Mouse (Mus musculus) A20 (cell line): ENCODE results near the gene Adpgk.

Experiments used
- DNase-seq: peaks from one replicate; pipeline ENCODE4 v3.0.0-alpha.2; 2011; ENCODE audit warnings: low read depth, low spot score

Gene Adpgk

DNA sequence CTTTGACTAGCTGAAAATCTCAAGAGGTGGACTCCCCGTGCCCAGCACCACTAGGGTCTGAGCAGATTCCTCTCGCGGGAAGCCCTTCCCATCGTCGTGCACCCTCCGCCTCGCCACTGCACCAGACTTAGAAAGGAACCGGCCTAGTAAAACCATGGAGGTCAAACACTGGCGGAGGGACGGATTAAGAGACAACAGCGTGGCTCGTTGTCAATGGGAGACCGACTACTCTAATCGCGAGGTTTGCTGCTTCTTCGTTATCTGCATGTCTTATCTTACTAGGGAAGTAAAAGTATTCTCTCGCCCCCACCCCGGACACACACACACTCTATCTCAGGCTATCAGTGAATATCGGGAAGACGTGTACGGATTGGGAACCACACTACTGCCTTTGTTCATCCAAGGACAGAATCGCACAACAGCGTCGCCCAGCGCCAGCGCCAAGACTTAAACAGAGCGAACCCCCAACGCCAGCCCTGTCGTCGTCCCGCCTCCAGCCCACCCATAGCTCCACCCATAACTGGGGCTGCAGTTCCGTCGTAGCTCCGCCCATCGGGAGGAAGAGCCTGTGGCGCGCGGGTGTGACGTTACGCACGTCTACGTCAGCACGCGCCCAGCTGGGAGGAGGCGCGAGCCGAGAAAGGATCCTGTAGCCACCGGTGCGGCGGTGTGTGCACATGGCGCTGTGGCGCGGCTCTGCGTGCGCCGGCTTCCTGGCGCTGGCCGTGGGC lies at the start of gene Adpgk:
TSS of gene Adpgk (plus strand) at position 602 of the 731 bp plus-strand sequence.
- DNase-seq, result peak; percentile 99

DNA sequence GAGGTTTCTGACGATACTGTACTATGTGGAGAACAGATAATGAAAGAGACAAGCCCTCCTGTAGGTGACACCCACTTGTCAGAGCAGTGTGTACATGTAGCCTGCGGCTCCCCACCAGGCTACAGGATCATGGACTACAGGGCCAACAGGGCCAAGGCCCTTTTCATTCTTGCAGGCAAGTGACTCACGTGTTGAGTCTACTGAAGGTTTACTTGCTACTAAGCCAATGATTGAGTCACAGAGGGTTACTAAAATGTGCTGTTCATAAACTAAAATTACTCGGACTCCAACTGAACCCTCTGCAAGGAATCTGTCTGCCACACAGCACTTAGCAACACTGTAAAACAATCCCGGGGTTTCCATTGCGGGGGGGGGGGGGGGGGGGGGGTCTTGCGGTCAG lies 46.2 kb upstream of the Adpgk start:
- no peak for DNase-seq

DNA sequence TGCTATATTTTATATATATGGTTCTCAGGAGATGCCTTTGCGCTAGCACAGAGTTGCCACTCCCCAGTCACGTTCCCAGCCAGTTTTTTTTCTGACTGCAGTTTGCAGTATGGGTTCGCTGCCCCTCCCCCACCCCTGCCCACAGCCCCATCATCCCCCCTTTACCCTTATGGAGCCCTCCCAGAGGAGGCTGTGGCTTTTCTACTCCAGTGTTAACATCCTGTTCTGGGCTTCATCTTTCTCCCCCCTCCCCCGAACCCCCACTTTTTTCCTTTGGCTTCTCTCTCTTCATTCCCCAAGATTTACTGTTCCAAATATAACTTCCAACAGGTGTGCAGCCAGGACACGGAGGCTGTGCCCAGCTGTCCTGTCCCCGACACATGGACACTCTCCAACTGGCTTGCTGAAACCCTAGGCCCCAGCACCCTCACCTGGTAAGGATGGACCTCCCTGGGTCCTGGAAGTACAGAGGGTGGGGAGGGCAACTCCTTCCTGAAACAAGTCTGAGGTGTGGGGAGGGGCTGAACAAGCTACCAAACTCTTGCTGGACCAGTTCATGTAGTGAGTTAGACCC lies 44.8 kb upstream of the Adpgk start:
- no peak for DNase-seq

DNA sequence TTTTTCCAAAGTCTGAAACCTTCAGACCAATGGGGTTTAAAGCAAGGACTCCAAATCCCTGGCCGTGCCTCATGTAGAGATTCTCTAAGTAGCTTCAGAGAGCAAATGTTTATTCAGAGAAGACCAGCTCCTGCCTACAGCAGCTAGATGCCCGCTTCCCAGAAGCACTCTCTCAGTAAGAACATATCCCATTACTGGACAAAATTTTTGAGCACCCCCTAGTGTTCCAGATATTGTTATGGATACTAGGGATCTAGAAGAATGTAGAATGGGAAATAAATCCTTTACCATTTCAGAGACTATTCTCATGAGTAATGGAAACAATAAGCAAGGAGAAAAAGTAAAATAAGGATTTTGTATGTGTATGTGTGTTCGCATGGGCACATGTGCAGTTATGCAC lies 42.0 kb upstream of the Adpgk start:
- DNase-seq, result no peak

DNA sequence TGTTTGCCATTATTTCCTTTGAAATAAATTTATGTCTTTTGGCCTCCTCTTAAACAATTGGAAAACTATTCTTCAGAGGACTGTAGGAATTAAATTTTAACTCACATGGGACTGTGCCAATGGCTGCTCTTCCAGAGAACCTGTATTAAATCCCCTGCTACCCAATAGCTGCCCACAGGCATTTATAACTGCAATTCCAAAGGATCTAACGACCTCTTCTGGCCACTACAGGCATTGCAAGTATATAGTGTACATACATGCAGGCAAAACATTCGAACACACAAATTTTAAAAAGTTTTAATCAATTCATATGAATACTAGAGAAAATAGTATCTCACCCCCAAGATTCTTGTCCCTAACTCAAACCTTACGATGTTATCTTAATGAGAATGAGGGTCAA lies 41.1 kb upstream of the Adpgk start:
- DNase-seq, result peak; percentile 37

DNA sequence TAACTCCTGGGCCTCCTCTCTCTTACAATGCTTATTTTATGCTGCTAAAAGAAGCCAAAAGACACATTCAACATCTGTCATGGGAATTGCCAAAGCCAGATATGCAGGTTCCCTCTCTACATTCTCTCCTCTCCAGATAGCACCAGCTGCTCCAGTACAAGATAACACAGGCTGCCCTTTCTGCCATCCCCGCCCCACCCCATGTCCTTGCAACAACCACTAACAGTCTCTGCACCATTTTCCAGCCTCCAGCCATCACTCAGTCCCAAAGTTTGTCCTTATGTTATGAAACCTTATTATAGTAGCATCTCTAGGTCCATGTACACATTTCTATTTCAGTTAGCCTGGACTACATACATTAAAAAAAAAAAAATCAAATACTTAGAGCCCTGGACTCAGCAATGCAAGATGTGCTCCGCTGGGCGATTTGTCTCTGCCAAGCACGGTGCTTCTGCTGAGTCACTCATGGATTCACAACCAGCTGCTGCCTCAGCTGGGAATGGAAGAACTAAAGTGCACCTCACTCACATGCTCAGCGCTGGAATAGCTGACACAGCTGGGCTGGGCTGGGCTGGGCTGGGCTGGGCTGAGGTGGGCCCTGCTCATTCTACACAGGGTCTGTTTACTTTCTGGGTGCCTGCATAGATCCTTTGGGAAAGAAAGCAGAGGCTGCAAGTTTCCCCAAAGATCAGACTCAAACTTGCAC lies 36.5 kb upstream of the Adpgk start:
- DNase-seq, result no peak

DNA sequence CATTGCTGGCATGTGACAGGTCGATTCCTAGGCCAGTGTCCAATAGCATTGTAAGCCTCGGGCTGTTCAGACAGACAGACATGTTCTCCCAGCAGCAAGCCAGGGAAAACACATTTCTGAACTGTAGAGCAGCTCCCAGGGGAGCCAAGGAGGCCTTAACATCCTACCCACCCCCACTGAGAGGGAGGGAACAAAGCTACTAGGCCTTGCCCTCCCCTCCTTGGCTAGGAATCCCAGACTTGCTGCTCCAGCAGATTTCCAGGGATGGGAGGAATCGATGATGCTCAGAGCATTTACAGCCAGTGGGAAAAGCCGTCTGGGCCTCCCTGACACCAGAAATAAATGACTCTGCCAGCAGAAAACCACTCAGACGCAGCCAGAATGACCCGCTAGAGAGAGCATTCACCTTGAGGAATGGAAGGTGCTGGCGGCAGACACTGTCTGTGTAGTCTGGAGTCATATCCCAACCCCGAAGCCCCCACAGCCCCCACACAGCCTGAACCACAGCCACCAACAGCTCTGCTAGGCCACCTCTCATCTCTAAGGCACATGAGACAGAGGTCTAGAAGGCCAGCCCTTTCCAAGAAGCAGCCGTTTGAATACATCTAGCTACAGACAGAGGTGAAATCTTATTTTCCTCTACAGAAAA lies 31.4 kb upstream of the Adpgk start:
- DNase-seq, result no peak

DNA sequence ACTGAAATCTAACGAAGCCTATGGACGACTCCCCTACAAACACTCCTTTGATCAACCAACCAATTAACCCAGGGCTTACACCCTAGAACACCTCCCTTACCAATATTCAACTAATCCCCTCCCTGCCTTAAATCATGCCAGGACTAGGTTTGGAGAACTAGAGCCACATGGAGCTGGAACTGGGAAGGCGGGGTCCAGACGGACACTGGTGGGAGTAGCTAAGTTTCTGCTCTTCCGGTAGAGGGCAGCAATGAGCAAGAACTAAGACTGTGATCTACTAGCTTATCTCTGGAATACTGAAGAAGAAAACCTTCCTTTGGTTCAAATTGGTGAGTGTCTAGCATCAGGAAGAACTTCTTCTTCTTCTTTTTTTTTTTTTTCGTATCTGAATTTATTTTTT lies 25.0 kb upstream of the Adpgk start:
- peak; percentile 69 for DNase-seq

DNA sequence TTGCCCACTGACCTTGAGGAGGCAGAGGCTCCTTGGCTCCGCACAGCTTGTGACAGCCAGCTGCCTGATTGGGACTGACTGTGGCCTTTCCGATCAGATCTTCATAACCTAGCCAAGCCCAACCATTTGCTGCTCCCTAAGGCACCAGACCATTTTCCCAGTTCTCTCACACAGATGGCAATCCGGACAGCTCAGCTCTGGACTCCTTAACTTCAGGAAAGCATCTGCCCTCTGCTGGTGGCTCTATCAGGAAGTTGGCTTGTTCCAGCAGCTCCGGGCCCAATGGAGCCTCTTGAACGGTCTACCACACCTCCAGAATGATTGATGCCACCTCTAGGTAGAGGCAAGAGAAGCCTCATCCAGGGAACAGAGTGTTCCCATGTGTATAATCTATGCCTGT lies 21.6 kb upstream of the Adpgk start:
- no peak for DNase-seq

DNA sequence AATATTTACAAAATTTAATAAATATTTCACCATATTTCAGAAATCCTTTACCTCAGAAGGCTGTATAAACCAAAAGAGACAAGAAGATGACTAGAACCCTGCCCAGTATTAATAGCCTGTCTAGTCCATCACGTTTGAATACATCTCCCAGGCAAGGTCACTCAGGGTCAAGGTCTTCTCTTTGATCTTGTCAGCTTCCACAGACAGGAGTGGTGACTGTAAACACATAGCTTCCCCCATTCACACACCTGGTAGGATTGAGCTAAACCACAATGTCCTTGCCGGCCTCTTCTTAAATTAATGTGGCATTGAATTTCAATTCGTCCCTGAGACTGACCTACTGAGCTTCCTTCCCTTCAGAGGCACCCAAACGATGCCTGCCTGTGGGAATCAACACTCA lies 20.3 kb upstream of the Adpgk start:
- peak; percentile 66 for DNase-seq

DNA sequence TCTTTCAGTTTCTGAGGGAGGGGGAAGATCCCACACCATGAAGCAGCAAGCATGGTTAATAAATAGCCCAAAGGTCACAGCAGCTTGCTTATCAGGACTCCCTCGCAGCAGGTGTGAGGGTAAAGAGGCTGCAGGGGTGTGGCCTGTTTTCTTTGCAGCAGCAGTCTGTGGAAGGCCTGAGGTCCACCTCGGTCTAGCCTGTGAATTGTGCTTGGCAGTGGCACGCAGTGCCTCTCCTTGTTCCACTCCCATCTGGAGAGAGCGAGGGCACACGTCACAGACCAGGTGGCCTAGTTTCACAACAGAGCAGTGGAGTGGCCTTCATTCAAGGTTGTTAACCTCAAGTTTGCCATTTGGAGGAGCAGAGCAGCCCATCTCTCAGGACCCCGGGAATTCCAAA lies 19.6 kb upstream of the Adpgk start:
- DNase-seq, result peak; percentile 89

DNA sequence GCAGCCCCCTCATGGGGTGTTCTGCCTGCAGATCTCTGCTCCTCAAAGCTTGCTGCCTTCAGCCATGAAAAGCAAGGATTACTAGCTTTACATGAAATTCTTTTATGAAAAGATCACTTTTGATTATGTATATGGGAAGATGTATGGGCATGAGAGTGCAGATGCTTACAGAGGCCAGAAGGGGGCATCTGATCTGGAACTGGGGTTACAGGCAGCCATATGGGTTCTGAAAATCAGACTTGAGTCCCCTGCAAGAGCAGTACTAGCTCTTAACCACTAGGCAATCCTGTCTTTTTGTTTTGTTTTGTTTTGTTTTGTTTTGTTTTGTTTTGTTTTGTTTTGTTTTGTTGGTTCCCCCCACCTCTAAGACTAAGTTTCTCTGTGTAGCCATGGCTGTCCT lies 18.2 kb upstream of the Adpgk start:
- peak; percentile 39 for DNase-seq

DNA sequence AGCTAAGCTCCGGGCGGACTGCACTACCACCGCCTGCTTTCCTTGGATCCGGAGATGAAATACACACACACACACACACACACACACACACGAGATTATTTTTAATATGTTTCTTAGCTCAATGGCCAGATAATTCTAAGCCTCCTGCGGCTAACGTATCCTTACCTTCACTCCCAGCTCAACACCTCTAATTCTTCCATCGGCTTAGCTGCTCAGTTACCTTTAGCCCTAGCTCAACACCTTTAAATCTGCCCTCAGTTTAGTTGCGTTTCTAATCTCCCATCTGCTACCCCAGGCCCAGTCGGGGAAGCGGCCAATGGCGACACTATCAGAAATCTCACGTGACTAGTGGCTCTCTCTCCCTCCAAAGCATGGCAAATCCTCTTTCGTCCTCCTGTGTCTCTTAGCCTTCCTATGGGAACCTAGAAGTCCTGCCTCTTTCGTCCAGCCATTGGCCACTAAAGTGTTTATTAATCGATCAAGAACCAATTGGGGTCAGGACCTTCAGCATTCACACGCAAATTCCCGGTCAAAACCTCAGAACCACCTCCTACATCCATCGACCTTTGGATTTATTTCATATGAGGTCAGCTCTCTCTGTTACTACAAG lies 16.4 kb upstream of the Adpgk start:
- no peak for DNase-seq

DNA sequence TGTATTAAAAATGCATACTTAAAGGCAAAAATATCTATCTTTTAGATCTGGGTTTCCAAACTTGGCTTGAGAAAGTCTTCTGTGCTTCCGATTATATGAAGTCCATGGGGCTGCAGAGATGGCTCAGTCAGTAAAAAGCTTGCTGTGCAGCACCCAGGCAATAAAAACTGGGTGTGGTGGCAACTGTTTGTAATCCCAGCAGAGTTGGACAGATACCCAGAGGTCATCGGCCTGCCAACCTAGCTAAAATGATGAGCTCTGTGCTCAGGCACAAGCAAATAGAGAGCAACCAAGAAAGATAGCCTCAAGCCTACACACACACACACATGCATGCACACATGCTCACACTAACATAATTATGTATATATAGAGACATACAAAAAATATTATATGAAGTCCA lies 13.2 kb upstream of the Adpgk start:
- no peak for DNase-seq

DNA sequence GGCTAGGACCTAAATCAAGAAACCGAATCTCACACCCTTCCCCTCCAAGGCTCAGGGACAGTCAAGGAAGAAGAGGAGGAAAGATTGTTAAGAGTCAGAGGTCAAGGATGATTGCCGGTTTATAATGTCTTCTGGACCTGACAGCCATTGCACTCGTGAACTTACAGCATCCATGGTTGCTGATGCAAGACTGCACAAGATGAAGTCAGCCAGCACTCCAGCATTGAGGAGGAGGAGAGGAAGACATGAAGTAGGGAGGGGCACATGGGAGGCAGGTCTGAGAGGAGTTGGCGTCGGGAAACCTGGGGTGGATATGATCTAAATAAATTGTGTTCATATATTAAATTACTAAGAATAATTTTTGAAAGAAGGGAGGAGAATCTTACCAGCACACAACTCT lies 12.7 kb upstream of the Adpgk start:
- DNase-seq, result no peak

DNA sequence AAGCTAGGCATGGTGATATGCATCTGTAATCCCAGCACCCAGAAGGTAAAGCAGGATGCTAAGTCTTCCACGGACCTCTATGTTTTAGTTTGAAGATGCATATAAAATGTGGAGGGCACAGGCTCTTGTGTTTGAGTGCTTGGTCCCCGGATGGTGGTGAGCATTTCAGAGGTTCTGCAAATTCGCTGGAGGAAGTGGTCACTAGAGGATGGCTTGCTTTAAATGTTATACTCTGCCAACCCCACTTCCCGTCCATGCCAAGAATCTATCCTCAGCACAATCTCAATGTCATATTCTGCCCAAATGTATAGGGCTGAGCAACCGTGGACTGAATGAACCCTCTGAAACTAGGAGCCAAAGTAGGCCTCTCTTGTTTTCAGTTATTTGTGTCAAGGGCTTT lies 10.5 kb upstream of the Adpgk start:
- DNase-seq, result no peak

DNA sequence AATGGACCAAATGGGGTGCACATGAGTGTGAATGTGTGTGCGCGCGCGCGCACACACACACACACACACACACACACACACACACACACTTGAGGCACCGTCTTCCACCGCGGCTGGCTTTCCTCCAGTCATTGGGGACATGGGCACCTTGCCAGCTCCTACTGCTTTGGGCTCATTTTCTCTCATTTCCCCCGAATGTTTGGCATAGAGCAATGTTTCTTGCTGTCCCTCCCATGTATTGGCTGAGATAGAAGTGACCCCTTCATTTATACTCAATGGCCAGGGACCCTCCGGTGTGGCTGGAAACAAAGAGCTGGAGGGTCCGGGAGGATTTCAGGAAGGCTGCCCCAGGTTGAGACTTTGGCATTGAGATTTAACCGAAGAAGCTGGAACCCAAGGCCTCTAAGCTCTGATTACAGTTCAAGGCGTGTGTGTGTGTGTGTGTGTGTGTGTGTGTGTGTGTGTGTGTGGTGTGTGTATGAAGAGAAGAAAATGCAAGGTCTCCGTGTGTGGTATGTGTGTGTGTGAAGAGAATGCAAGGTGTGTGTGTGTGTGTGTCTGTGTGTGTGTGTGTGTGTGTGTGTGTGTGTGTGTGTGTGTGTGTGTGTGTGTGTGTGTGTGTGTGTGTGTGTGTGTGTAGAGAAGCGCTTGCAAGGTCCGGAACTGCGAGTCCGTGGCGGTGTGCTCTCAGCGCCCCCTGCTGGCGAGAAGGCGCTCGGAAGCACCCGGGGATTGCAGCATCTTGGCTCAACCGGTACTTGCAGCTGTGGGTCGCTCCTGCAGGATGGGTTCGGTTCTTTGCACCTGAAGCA lies 9.3 kb upstream of the Adpgk start:
- DNase-seq, result peak; percentile 75

DNA sequence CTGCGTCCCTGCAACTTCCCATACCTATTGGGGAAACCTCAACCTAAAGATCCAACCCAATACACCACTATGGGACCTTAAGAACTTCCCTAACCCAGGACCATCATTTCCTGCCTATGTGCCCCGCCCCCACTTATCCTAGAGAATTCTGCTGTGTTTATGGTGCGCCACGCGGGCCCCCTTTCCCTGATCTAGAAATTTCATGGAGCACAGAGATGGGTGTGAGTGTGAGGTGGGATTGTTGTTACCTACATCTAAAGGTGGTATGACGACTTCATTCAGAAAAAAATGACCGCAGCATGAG lies 8.7 kb upstream of the Adpgk start:
- DNase-seq, result no peak

DNA sequence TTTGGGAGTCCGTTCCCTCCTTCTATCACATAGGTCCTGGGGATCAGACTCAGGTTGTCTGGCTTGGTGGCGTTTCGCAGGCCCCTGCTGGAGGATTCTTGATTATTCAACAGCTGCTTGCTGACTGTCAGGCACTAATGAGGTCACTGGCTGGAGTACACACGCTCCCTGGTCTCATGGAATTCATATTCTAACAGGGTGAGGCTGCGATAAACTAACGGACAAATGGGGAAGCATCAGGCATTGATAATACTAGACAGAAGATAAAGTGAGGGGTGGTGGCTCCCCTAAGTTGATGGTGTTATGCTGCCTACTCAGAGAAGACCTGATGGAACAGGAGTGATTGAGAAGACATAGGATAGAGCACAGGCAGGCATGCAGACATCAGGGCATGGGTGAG lies 5.7 kb upstream of the Adpgk start:
- DNase-seq, result no peak

DNA sequence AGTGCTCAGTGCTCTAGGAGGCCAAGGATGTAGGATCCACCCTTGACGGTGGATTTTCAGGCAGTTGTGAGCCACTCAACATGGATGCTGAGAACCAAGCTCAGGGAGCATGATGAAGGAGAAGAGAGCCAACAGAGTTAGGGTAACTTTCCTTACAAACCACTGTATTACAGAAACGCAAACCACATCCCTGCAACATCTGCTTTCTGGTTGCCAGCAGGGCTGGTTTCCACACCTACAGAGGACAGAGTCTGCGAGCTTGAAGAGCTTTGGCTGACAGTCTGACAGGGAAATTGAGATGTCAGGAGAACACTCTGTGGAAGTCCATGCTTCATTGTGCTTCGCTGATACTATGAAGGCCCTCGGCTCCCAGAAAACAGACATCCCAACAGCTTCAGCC lies 3.3 kb upstream of the Adpgk start:
- no peak for DNase-seq

DNA sequence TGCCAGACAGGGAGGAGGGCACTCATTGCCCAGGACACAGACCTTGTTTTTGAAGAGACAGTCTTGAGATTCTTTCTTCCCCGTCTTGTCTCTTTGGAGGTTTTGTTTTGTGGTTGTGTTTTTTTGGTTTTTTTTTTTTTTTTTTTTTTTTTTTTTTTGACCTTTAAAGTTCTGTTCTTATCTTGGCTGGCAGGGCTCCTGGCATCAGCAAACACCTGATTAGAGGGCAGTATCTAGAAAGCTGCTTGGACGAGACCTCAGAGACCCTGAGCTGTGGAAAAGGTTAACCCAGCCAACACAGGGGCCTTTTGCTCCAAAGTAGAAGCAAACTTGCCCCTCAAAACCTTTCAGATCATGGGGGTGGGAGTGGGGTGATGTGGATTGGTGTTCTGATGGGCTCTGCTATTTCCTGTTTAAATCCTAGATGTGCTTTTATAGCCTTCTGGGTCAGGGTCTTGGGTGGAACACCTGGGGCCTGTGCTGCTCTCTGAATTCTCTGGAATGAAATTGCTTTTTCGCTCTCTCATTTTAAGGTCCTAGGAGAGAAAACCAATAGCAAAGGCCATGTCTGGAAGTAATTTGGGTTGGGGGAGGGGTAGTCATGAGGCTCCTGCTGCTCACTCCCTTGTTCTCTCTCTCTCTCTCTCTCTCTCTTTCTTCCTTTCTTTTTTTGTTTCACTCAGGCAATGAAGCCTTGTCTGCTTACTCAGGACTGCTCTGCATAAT lies 2.5 kb upstream of the Adpgk start:
- DNase-seq, result no peak
